Mouse (Mus musculus) cerebellum, adult 2 months (tissue): ENCODE measurements at regions not wholly inside any gene's neighbourhood (a gene's known extent, or its start where the extent isn't known, plus 50 kb on each side); places are given as distances from the start of the nearest gene placed in this dataset.

Experiments used
- CTCF ChIP-seq: fragments of 200-500 bp; IDR thresholded peaks from 2 replicates; pipeline ENCODE4 v1.5.1; 2011; ENCODE audit warnings: low read depth, mild to moderate bottlenecking, control low read depth, low read length, moderate library complexity, borderline replicate concordance; ENCODE audit not compliant: insufficient read depth
- POLR2A ChIP-seq: fragments of 200-500 bp; IDR thresholded peaks from 2 replicates; pipeline ENCODE4 v1.6.1; 2011; ENCODE audit warnings: low read length, control low read depth, borderline replicate concordance; ENCODE audit not compliant: insufficient read depth

DNA sequence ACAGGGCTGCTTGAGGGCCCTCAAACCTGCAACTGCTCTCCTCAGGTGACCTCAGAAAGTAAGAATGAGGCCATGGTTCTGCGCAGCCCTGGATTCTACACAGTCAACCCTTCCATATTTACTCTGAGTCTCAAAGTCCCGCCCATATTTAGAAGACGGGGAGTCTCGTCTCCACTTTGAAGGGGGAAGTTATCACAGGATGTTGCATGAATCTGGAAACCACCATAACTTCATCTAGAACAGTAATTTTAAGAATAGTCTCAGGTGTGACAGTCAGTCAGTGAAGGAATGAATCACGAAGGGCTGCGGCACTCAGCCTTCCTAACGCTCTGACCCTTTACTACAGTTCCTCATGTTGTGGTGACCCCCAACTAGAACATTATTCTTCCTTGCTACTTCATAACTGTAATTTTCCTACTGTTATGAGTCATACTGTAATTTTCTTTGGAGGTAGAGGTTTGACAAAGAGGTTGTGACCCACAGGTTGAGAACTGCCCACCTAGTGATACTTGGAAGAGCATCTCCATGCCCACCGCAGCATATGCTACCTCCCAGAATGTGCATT, 122.9 kb upstream of the Rybp start:
- no peak for TF ChIP-seq CTCF
- no peak for TF ChIP-seq POLR2A
